In genomic region chr12:104041401-104041800, GRCm38 (mm10) we compare ENCODE assay signal across 10 mouse cellular contexts. TPM values are rescaled to one million over a fixed set of nuclear protein-coding genes. Genes with fewer than 3 reads are reported as not detected.
DNase-seq lines count a peak whose midpoint lies in the region; ATAC-seq and TF ChIP-seq lines count a peak whose summit lies in the region.
"Had no signal": no experiment of that assay in that cellular context is flagged by ENCODE, and none has a peak within 500 bp of the region (broad histone marks: within the 10 kb centered on the region; RNA-seq: fewer than 3 reads in every experiment).

No protein-coding gene starts in this region.

- H3K4me2 ChIP-seq in stomach, postnatal 0 days (replicated peaks; ENCODE audit: low read depth) = no peak overlapping the region
- H3K4me2 ChIP-seq in neural tube, embryonic 15.5 days = no peak overlapping the region
- H3K4me2 ChIP-seq: neural tube, embryonic 13.5 days had no signal

- no peaks in the 10 kb centered on the region for H3K36me3 ChIP-seq in stomach, postnatal 0 days (ENCODE audit: control insufficient read depth, insufficient read depth, low read length)
- no peaks in the 10 kb centered on the region for H3K36me3 ChIP-seq in neural tube, embryonic 15.5 days
- H3K36me3 ChIP-seq: neural tube, embryonic 13.5 days had no signal

- peak; percentile 51; the same call in 1 of the 2 replicates for ATAC-seq in stomach, postnatal 0 days (ENCODE audit: low FRiP score, low TSS enrichment)
- ATAC-seq in neural tube, embryonic 15.5 days (ENCODE audit: low FRiP score) = no peak
- ATAC-seq in activated CD4-positive, CD25-positive, alpha-beta regulatory T cell, adult 4 months = no peak

- H3K27me3 ChIP-seq in stomach, postnatal 0 days (ENCODE audit: control insufficient read depth, insufficient read depth, low read length) = no peaks in the 10 kb centered on the region
- no peaks in the 10 kb centered on the region for H3K27me3 ChIP-seq in neural tube, embryonic 15.5 days (replicated peaks)
- H3K27me3 ChIP-seq: neural tube, embryonic 13.5 days had no signal

- no peaks in the 10 kb centered on the region for H3K4me1 ChIP-seq in stomach, postnatal 0 days (replicated peaks; ENCODE audit: control insufficient read depth, insufficient read depth)
- H3K4me1 ChIP-seq in neural tube, embryonic 15.5 days = no peaks in the 10 kb centered on the region
- H3K4me1 ChIP-seq: neural tube, embryonic 13.5 days had no signal

- no peak overlapping the region for H3K4me3 ChIP-seq in stomach, postnatal 0 days (ENCODE audit: low read depth, low read length)
- H3K4me3 ChIP-seq in neural tube, embryonic 15.5 days (replicated peaks) = no peak overlapping the region
- H3K4me3 ChIP-seq: neural tube, embryonic 13.5 days had no signal

- peak overlapping the region; percentile 53; the same call in 1 of the 2 replicates for H3K27ac ChIP-seq in stomach, postnatal 0 days (replicated peaks)
- H3K27ac ChIP-seq in neural tube, embryonic 15.5 days (replicated peaks) = no peak overlapping the region
- H3K27ac ChIP-seq: neural tube, embryonic 13.5 days had no signal

- TF ChIP-seq CTCF in stomach, postnatal 0 days (IDR thresholded peaks at IDR 0.05; ENCODE audit: low read depth) = no peak

- peak; percentile 78 for DNase-seq in adrenal gland, adult 2 months
- no peak for DNase-seq in adrenal gland, postnatal 4 days (ENCODE audit: low spot score in 2 of 2)
- DNase-seq in ovary, postnatal 36 days (ENCODE audit: low spot score) = peak; percentile 27
- DNase-seq in ovary, postnatal 14 days (ENCODE audit: low spot score) = no peak
- DNase-seq in heart, postnatal 4 days = peak; percentile 70
- no peak for DNase-seq in stomach, postnatal 0 days (ENCODE audit: low spot score)

- no peak overlapping the region for H3K9ac ChIP-seq in stomach, postnatal 0 days (ENCODE audit: low read length)
- no peak overlapping the region for H3K9ac ChIP-seq in neural tube, embryonic 15.5 days (replicated peaks)
- H3K9ac ChIP-seq: neural tube, embryonic 13.5 days had no signal

- WGBS in stomach, postnatal 0 days = 45% methylated on average over 6 of the region's 6 CpGs
- WGBS in neural tube, embryonic 15.5 days = 76% methylated on average over 6 of the region's 6 CpGs

- TF ChIP-seq EP300 in stomach, postnatal 0 days (optimal IDR thresholded peaks at IDR 0.05) = no peak

- no peaks in the 10 kb centered on the region for H3K9me3 ChIP-seq in stomach, postnatal 0 days (ENCODE audit: control insufficient read depth, low read length)
- H3K9me3 ChIP-seq in neural tube, embryonic 15.5 days (replicated peaks) = no peaks in the 10 kb centered on the region
- H3K9me3 ChIP-seq: neural tube, embryonic 13.5 days had no signal

RNA-seq across cellular contexts. Expression of gene Serpina12, which starts 2.8 kb away (rescaled TPM):
- total RNA-seq in adrenal gland, adult 2 months (2021) = under 1 TPM; 0.21 to 0.66 TPM
- polyA plus RNA-seq in adrenal gland, adult 2 months (2012; rRNA removed) = 0.03 TPM in 1 of 2 replicates, not detected in the other
- under 1 TPM in 1 of 2 experiments, not detected in 1; 0.08 TPM for total RNA-seq in adrenal gland, postnatal 4 days (2021)
- not detected for total RNA-seq in heart, postnatal 4 days (2021)
- 2.5 TPM in 2 replicates for polyA plus RNA-seq in stomach, postnatal 0 days (2015; fragmentation: Nextera tagmentation; extraction: Ambion mirVana)
- not detected in 2 replicates for polyA plus RNA-seq in neural tube, embryonic 15.5 days (2015; fragmentation: Nextera tagmentation; extraction: Ambion mirVana)
- polyA plus RNA-seq in activated CD4-positive, CD25-positive, alpha-beta regulatory T cell, adult 4 months (2017; shearing (Covaris generic)) = not detected
- polyA plus RNA-seq: neural tube, embryonic 13.5 days; urinary bladder, adult 2 months had no signal

RNA-seq across cellular contexts. Expression of gene Serpina9, which starts 27.8 kb away (rescaled TPM):
- not detected for total RNA-seq in adrenal gland, adult 2 months (2021)
- polyA plus RNA-seq in adrenal gland, adult 2 months (2012; rRNA removed) = not detected in 2 replicates
- under 1 TPM in 1 of 2 experiments, not detected in 1; 0.17 TPM for total RNA-seq in adrenal gland, postnatal 4 days (2021)
- total RNA-seq in heart, postnatal 4 days (2021) = not detected
- 14.9 and 15.4 TPM in 2 replicates for polyA plus RNA-seq in stomach, postnatal 0 days (2015; fragmentation: Nextera tagmentation; extraction: Ambion mirVana)
- 0.73 TPM in 1 of 2 replicates, not detected in the other for polyA plus RNA-seq in neural tube, embryonic 15.5 days (2015; fragmentation: Nextera tagmentation; extraction: Ambion mirVana)
- 1 to 10 TPM; 1.1 to 1.3 TPM for polyA plus RNA-seq in activated CD4-positive, CD25-positive, alpha-beta regulatory T cell, adult 4 months (2017; shearing (Covaris generic))
- polyA plus RNA-seq: neural tube, embryonic 13.5 days; urinary bladder, adult 2 months had no signal

RNA-seq across cellular contexts. Expression of gene Serpina11, which starts 51.6 kb away (rescaled TPM):
- total RNA-seq in adrenal gland, adult 2 months (2021) = under 1 TPM in 1 of 2 experiments, not detected in 1; 0.63 TPM
- 0.07 TPM in 1 of 2 replicates, not detected in the other for polyA plus RNA-seq in adrenal gland, adult 2 months (2012; rRNA removed)
- 10 to 100 TPM in 1 of 2 experiments, under 1 TPM in 1; 0.53 to 23.8 TPM for total RNA-seq in adrenal gland, postnatal 4 days (2021)
- total RNA-seq in heart, postnatal 4 days (2021) = not detected
- polyA plus RNA-seq in stomach, postnatal 0 days (2015; fragmentation: Nextera tagmentation; extraction: Ambion mirVana) = 0.32 and 0.67 TPM in 2 replicates
- polyA plus RNA-seq in neural tube, embryonic 15.5 days (2015; fragmentation: Nextera tagmentation; extraction: Ambion mirVana) = not detected in 2 replicates
- polyA plus RNA-seq in activated CD4-positive, CD25-positive, alpha-beta regulatory T cell, adult 4 months (2017; shearing (Covaris generic)) = not detected
- polyA plus RNA-seq: neural tube, embryonic 13.5 days; urinary bladder, adult 2 months had no signal

RNA-seq across cellular contexts. Expression of gene Serpina5, which starts 59.5 kb away (rescaled TPM):
- under 1 TPM in 1 of 2 experiments, not detected in 1; 0.75 TPM for total RNA-seq in adrenal gland, adult 2 months (2021)
- polyA plus RNA-seq in adrenal gland, adult 2 months (2012; rRNA removed) = not detected in 2 replicates
- under 1 TPM; 0.22 to 0.51 TPM for total RNA-seq in adrenal gland, postnatal 4 days (2021)
- total RNA-seq in heart, postnatal 4 days (2021) = not detected
- 0.07 and 0.10 TPM in 2 replicates for polyA plus RNA-seq in stomach, postnatal 0 days (2015; fragmentation: Nextera tagmentation; extraction: Ambion mirVana)
- not detected in 2 replicates for polyA plus RNA-seq in neural tube, embryonic 15.5 days (2015; fragmentation: Nextera tagmentation; extraction: Ambion mirVana)
- not detected for polyA plus RNA-seq in activated CD4-positive, CD25-positive, alpha-beta regulatory T cell, adult 4 months (2017; shearing (Covaris generic))
- polyA plus RNA-seq: neural tube, embryonic 13.5 days; urinary bladder, adult 2 months had no signal

Comparison
In these comparisons a context has a peak if more than half of its experiments do, and no peak if none do; other contexts are left out.
1. DNase-seq: peak in adrenal gland, adult 2 months (single experiment), ovary, postnatal 36 days (single experiment) and heart, postnatal 4 days (single experiment); none in adrenal gland, postnatal 4 days (0 of 2), ovary, postnatal 14 days (single experiment) and stomach, postnatal 0 days (single experiment).